Mouse (Mus musculus) hindbrain, embryonic 14.5 days (tissue): ENCODE results near the gene Cwc25. TPM values are rescaled to one million over a fixed set of nuclear protein-coding genes. Genes with fewer than 3 reads are reported as not detected.

ENCODE experiments used
- ATAC-seq: fragments of 200-750 bp; cut with Nextera tagmentation; 2 replicates; pipeline ENCODE4 v1.8.0; 2017; ENCODE audit warnings: moderate number of reproducible peaks, mild to moderate bottlenecking, moderate TSS enrichment, moderate library complexity; ENCODE audit not compliant: low FRiP score
- DNase-seq: peaks from one replicate; pipeline ENCODE4 v3.0.0-alpha.2; 2015; ENCODE audit warnings: low spot score
- H3K27ac ChIP-seq: fragments of 300-500 bp; sonication (generic); 2 replicates; pipeline ENCODE4 v1.5.1; 2014; ENCODE audit warnings: mild to moderate bottlenecking, moderate library complexity
- H3K27me3 ChIP-seq: fragments of 300-500 bp; sonication (generic); 2 replicates; pipeline ENCODE4 v1.6.1; 2014; ENCODE audit warnings: mild to moderate bottlenecking, low read length, mixed read lengths; ENCODE audit not compliant: control insufficient read depth, insufficient read depth
- H3K36me3 ChIP-seq: fragments of 300-500 bp; sonication (generic); replicated peaks from 2 replicates; pipeline ENCODE4 v1.6.1; 2014; ENCODE audit not compliant: control insufficient read depth, insufficient read depth
- H3K4me1 ChIP-seq: fragments of 300-500 bp; sonication (generic); replicated peaks from 2 replicates; pipeline ENCODE4 v1.6.1; 2014; ENCODE audit warnings: antibody characterized with exemption, low read length, mixed read lengths; ENCODE audit not compliant: control insufficient read depth, insufficient read depth
- H3K4me2 ChIP-seq: fragments of 300-500 bp; sonication (generic); replicated peaks from 2 replicates; pipeline ENCODE4 v1.6.1; 2014; ENCODE audit warnings: mild to moderate bottlenecking, moderate library complexity
- H3K4me3 ChIP-seq: fragments of 300-500 bp; sonication (generic); replicated peaks from 2 replicates; pipeline ENCODE4 v1.5.1; 2014; ENCODE audit warnings: mild to moderate bottlenecking, low read length
- H3K9ac ChIP-seq: fragments of 300-500 bp; sonication (generic); 2 replicates; pipeline ENCODE4 v1.6.1; 2014
- H3K9me3 ChIP-seq: fragments of 300-500 bp; sonication (generic); 2 replicates; pipeline ENCODE4 v1.6.1; 2016; ENCODE audit warnings: low read length; ENCODE audit not compliant: control insufficient read depth
- WGBS: fragments of 180-500 bp; shearing (Covaris S2); extraction: QIAGEN DNeasy Blood & Tissue Kit; methylation state at CpG from one replicate; pipeline ENCODE4 v1.1.7; 2014; 5-methylcytosine and 5-hydroxymethylcytosine counted together
- polyA plus RNA-seq: library from polyadenylated mRNA; unstranded; fragments of >200 nt; fragmentation: Nextera tagmentation; extraction: Ambion mirVana; gene quantifications from 2 replicates; pipeline ENCODE4 v1.2.1, GENCODE M21; 2014

The Cwc25 gene
- polyA plus RNA-seq, 1 experiment from 2014 or later: 11.2 TPM

GRCm38 (mm10) chr11:97700003-97700745 is 66.2 kb downstream of the Cwc25 start, which contains the start of gene Pcgf2:
Gene Pcgf2, minus strand, starts transcription at chr11:97700497.
- Histone ChIP-seq H3K4me3 (peak within 1 kb of the TSS; percentile 78), H3K27me3 (no peaks in the 10 kb centered on the region), H3K9ac (peak within 1 kb of the TSS; percentile 93), H3K9me3 (no peaks in the 10 kb centered on the region), H3K27ac (peak within 1 kb of the TSS; percentile 98), H3K4me2 (peak within 1 kb of the TSS; percentile 86), H3K4me1 (peaks cover 54% of the 10 kb centered on the region), H3K36me3 (no peaks in the 10 kb centered on the region)
- peak; percentile 12; the same call in 1 of the 2 replicates for ATAC-seq
- DNase-seq: peak; percentile 74
- WGBS: under 1% methylated on average over 85 of the region's 85 CpGs

- whole genome bisulfite sequencing: 0% methylated on average over 6 of the region's 9 CpGs
- Histone ChIP-seq H3K4me1 (peaks cover 59% of the 10 kb centered on the region), H3K4me3 (peak overlapping the region; percentile 78), H3K4me2 (peak overlapping the region; percentile 86), H3K27me3 (no peaks in the 10 kb centered on the region), H3K9ac (peak overlapping the region; percentile 93), H3K36me3 (no peaks in the 10 kb centered on the region), H3K9me3 (no peaks in the 10 kb centered on the region), H3K27ac (peak overlapping the region; percentile 98)
- DNase-seq: peak; percentile 92
- ATAC-seq: peak; percentile 57
These were observed 66.7 kb downstream of the Cwc25 start for GRCm38 (mm10) chr11:97699626-97700002.

- H3K9ac ChIP-seq: peak overlapping the region; percentile 93
- peaks cover 59% of the 10 kb centered on the region for H3K4me1 ChIP-seq
- ATAC-seq: no peak; the same call in 1 of the 2 replicates
- H3K4me3 ChIP-seq: peak overlapping the region; percentile 78
- no peaks in the 10 kb centered on the region for H3K27me3 ChIP-seq
- no peaks in the 10 kb centered on the region for H3K9me3 ChIP-seq
- WGBS: under 1% methylated on average over 56 of the region's 63 CpGs
- DNase-seq: peak; percentile 55
- peak overlapping the region; percentile 86 for H3K4me2 ChIP-seq
- no peaks in the 10 kb centered on the region for H3K36me3 ChIP-seq
- H3K27ac ChIP-seq: peak overlapping the region; percentile 98
These were observed 67.4 kb downstream of the Cwc25 start for GRCm38 (mm10) chr11:97698741-97699611.

- Histone ChIP-seq H3K4me2 (peak overlapping the region; percentile 86), H3K4me3 (peak overlapping the region; percentile 78), H3K27ac (peak overlapping the region; percentile 98), H3K9ac (peak overlapping the region; percentile 93), H3K4me1 (peaks cover 55% of the 10 kb centered on the region), H3K36me3 (0 out of 2 replicates have a peak, but pooled peaks cover 5% of the 10 kb centered on the region), H3K27me3 (no peaks in the 10 kb centered on the region), H3K9me3 (no peaks in the 10 kb centered on the region)
- DNase-seq: no peak
- WGBS: under 1% methylated on average over 14 of the region's 14 CpGs
- ATAC-seq: no peak
These were observed 68.3 kb downstream of the Cwc25 start for GRCm38 (mm10) chr11:97697891-97698529.

GRCm38 (mm10) chr11:97697199-97697890 is 69.0 kb downstream of the Cwc25 start:
- H3K4me2 ChIP-seq: peak overlapping the region; percentile 86
- 52% methylated on average over 11 of the region's 11 CpGs for WGBS
- no peak for DNase-seq
- no peak for ATAC-seq
- H3K9ac ChIP-seq: peak overlapping the region; percentile 93
- peaks cover 11% of the 10 kb centered on the region for H3K36me3 ChIP-seq
- H3K27ac ChIP-seq: peak overlapping the region; percentile 98
- H3K4me3 ChIP-seq: peak overlapping the region; percentile 78
- peaks cover 55% of the 10 kb centered on the region for H3K4me1 ChIP-seq
- H3K27me3 ChIP-seq: no peaks in the 10 kb centered on the region
- H3K9me3 ChIP-seq: no peaks in the 10 kb centered on the region

GRCm38 (mm10) chr11:97696669-97697068 is 69.7 kb downstream of the Cwc25 start:
- no peak for DNase-seq
- WGBS: 68% methylated on average over 8 of the region's 8 CpGs
- no peak for ATAC-seq
- peak overlapping the region; percentile 86 for H3K4me2 ChIP-seq
- no peaks in the 10 kb centered on the region for H3K27me3 ChIP-seq
- peak overlapping the region; percentile 78 for H3K4me3 ChIP-seq
- no peaks in the 10 kb centered on the region for H3K9me3 ChIP-seq
- H3K36me3 ChIP-seq: peaks cover 18% of the 10 kb centered on the region
- H3K4me1 ChIP-seq: peaks cover 49% of the 10 kb centered on the region
- peak overlapping the region; percentile 88; the same call in 1 of the 2 replicates for H3K27ac ChIP-seq
- H3K9ac ChIP-seq: no peak overlapping the region

GRCm38 (mm10) chr11:97695712-97696401 is 70.5 kb downstream of the Cwc25 start:
- H3K4me2 ChIP-seq: peak overlapping the region; percentile 86
- H3K9me3 ChIP-seq: no peaks in the 10 kb centered on the region
- peak overlapping the region; percentile 35 for H3K9ac ChIP-seq
- peak overlapping the region; percentile 88 for H3K27ac ChIP-seq
- peak overlapping the region; percentile 8 for H3K4me3 ChIP-seq
- no peak for ATAC-seq
- H3K4me1 ChIP-seq: peaks cover 41% of the 10 kb centered on the region
- no peaks in the 10 kb centered on the region for H3K27me3 ChIP-seq
- no peak for DNase-seq
- peaks cover 26% of the 10 kb centered on the region for H3K36me3 ChIP-seq
- WGBS: 18% methylated on average over 9 of the region's 9 CpGs
